Comparison of ENCODE assay signal across 8 mouse cellular contexts in the genomic region with DNA sequence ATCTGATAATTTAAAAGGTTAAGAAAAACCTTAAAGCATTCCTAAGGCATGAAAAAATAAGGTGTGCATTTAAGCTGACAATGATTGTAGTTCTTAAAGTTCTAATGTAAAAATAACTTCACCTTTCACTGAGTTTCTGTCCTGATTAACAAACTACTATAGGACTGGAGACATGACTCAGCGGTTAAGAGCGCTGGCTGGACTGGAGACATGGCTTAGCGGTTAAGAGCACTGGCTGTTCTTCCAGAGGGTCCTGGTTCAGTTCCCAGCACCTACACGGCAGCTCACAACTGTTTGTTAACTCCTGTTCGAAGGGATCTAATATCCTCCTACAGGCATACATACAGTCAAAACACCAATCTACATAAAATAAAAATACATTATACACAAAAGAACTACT. TPM values are rescaled to one million over a fixed set of nuclear protein-coding genes. Genes with fewer than 3 reads are reported as not detected.
A peak's percentile ranks its signal among the peaks of the same experiment; 100 is the strongest.
DNase-seq lines count a peak whose midpoint lies in the region; ATAC-seq and TF ChIP-seq lines count a peak whose summit lies in the region.

No protein-coding gene starts in this region.

- H3K9me3 ChIP-seq in kidney, postnatal 0 days (replicated peaks; ENCODE audit: low read length) = no peaks in the 10 kb centered on the region
- H3K9me3 ChIP-seq in embryonic facial prominence, embryonic 14.5 days (ENCODE audit: control insufficient read depth, low read length) = no peaks in the 10 kb centered on the region
- no peaks in the 10 kb centered on the region for H3K9me3 ChIP-seq in limb, embryonic 12.5 days
- H3K9me3 ChIP-seq in neural tube, embryonic 14.5 days (ENCODE audit: control insufficient read depth, low read length) = no peaks in the 10 kb centered on the region

- TF ChIP-seq CTCF in kidney, postnatal 0 days (IDR thresholded peaks at IDR 0.05; ENCODE audit: low read depth) = no peak

- no peak overlapping the region for H3K27ac ChIP-seq in kidney, postnatal 0 days
- H3K27ac ChIP-seq in embryonic facial prominence, embryonic 14.5 days (replicated peaks; ENCODE audit: low read depth, low read length) = no peak overlapping the region
- no peak overlapping the region for H3K27ac ChIP-seq in limb, embryonic 12.5 days
- no peak overlapping the region for H3K27ac ChIP-seq in neural tube, embryonic 14.5 days (ENCODE audit: low read depth, low read length)

- intact Hi-C loops in left cerebral cortex, postnatal 10 days (cut with DNase I) = loop anchor here (5.0 kb wide), 1 partner anchor 160 kb away; no protein-coding TSS in a partner anchor

- peaks cover 17% of the 10 kb centered on the region; the same call in 1 of the 2 replicates for H3K36me3 ChIP-seq in kidney, postnatal 0 days (ENCODE audit: insufficient read depth, low read length)
- H3K36me3 ChIP-seq in embryonic facial prominence, embryonic 14.5 days (ENCODE audit: control insufficient read depth, insufficient read depth, low read length) = peaks cover 26% of the 10 kb centered on the region
- H3K36me3 ChIP-seq in limb, embryonic 12.5 days = peaks cover 33% of the 10 kb centered on the region
- peaks cover 18% of the 10 kb centered on the region for H3K36me3 ChIP-seq in neural tube, embryonic 14.5 days (ENCODE audit: control insufficient read depth, insufficient read depth, low read length)

- no peak overlapping the region for H3K9ac ChIP-seq in kidney, postnatal 0 days (ENCODE audit: low read depth, low read length)
- H3K9ac ChIP-seq in embryonic facial prominence, embryonic 14.5 days (ENCODE audit: low read depth, low read length) = no peak overlapping the region
- no peak overlapping the region for H3K9ac ChIP-seq in limb, embryonic 12.5 days (replicated peaks)
- H3K9ac ChIP-seq in neural tube, embryonic 14.5 days (replicated peaks; ENCODE audit: low read depth, low read length) = 0 out of 2 replicates have a peak overlapping the region, but pooled peaks have one; percentile 3

- no peak for DNase-seq in kidney, postnatal 0 days (ENCODE audit: low spot score)
- no peak for DNase-seq in kidney, postnatal 36 days
- DNase-seq in embryonic facial prominence, embryonic 14.5 days (ENCODE audit: low spot score) = no peak
- no peak for DNase-seq in spleen, postnatal 36 days (ENCODE audit: low spot score in 2 of 2)
- no peak for DNase-seq in kidney, postnatal 10 days
- no peak for DNase-seq in left cerebral cortex, postnatal 10 days (ENCODE audit: extremely low spot score in 1 of 2, low spot score in 2 of 2)

- peak overlapping the region; percentile 99 for H3K4me3 ChIP-seq in kidney, postnatal 0 days (replicated peaks; ENCODE audit: low read depth, low read length)
- peak overlapping the region; percentile 82 for H3K4me3 ChIP-seq in embryonic facial prominence, embryonic 14.5 days (ENCODE audit: low read depth, low read length)
- peak overlapping the region; percentile 83 for H3K4me3 ChIP-seq in limb, embryonic 12.5 days (replicated peaks)
- H3K4me3 ChIP-seq in neural tube, embryonic 14.5 days (ENCODE audit: low read depth, low read length) = peak overlapping the region; percentile 77

- no peak for ATAC-seq in kidney, postnatal 0 days (replicated peaks; ENCODE audit: low FRiP score, low read depth)
- ATAC-seq in embryonic facial prominence, embryonic 14.5 days (ENCODE audit: low read depth) = no peak
- no peak for ATAC-seq in limb, embryonic 12.5 days (ENCODE audit: insufficient number of reproducible peaks, insufficient read depth, low FRiP score, low TSS enrichment, low read depth)
- no peak for ATAC-seq in neural tube, embryonic 14.5 days (ENCODE audit: low read depth)

- H3K27me3 ChIP-seq in kidney, postnatal 0 days (ENCODE audit: insufficient read depth, low read length) = no peaks in the 10 kb centered on the region
- no peaks in the 10 kb centered on the region for H3K27me3 ChIP-seq in embryonic facial prominence, embryonic 14.5 days (replicated peaks; ENCODE audit: control insufficient read depth, insufficient read depth, low read length)
- H3K27me3 ChIP-seq in limb, embryonic 12.5 days = no peaks in the 10 kb centered on the region
- no peaks in the 10 kb centered on the region for H3K27me3 ChIP-seq in neural tube, embryonic 14.5 days (ENCODE audit: control insufficient read depth, insufficient read depth, low read length)

- WGBS in kidney, postnatal 0 days = 86% methylated on average over 5 of the region's 5 CpGs
- WGBS in embryonic facial prominence, embryonic 14.5 days = 87% methylated on average over 5 of the region's 5 CpGs
- WGBS in limb, embryonic 12.5 days = 85% methylated on average over 5 of the region's 5 CpGs
- 86% methylated on average over 5 of the region's 5 CpGs for WGBS in neural tube, embryonic 14.5 days

- peaks cover 8% of the 10 kb centered on the region; the same call in 1 of the 2 replicates for H3K4me1 ChIP-seq in kidney, postnatal 0 days (replicated peaks; ENCODE audit: insufficient read depth, low read length)
- H3K4me1 ChIP-seq in embryonic facial prominence, embryonic 14.5 days (ENCODE audit: control insufficient read depth, insufficient read depth, low read length) = peaks cover 13% of the 10 kb centered on the region
- peaks cover 12% of the 10 kb centered on the region for H3K4me1 ChIP-seq in limb, embryonic 12.5 days (replicated peaks)
- peaks cover 4% of the 10 kb centered on the region; the same call in 1 of the 2 replicates for H3K4me1 ChIP-seq in neural tube, embryonic 14.5 days (ENCODE audit: control insufficient read depth, insufficient read depth, low read length)

- H3K4me2 ChIP-seq in kidney, postnatal 0 days (ENCODE audit: low read length) = peak overlapping the region; percentile 84
- peak overlapping the region; percentile 82 for H3K4me2 ChIP-seq in embryonic facial prominence, embryonic 14.5 days (ENCODE audit: low read depth, low read length)
- peak overlapping the region; percentile 85 for H3K4me2 ChIP-seq in limb, embryonic 12.5 days
- H3K4me2 ChIP-seq in neural tube, embryonic 14.5 days (ENCODE audit: low read depth, low read length) = peak overlapping the region; percentile 93

RNA-seq across cellular contexts. Expression of gene Pak1ip1, which starts 1.2 kb away (rescaled TPM):
- 67.6 and 73.7 TPM in 2 replicates for polyA plus RNA-seq in kidney, postnatal 0 days (2015; fragmentation: Nextera tagmentation; extraction: Ambion mirVana)
- polyA plus RNA-seq in embryonic facial prominence, embryonic 14.5 days (2014; fragmentation: Nextera tagmentation; extraction: Ambion mirVana) = 58.6 and 58.7 TPM in 2 replicates
- 58.1 and 59.1 TPM in 2 replicates for polyA plus RNA-seq in limb, embryonic 12.5 days (2016; fragmentation: Nextera tagmentation; extraction: Ambion mirVana)
- 55.5 and 63.9 TPM in 2 replicates for polyA plus RNA-seq in neural tube, embryonic 14.5 days (2014; fragmentation: Nextera tagmentation; extraction: Ambion mirVana)
- 10 to 100 TPM; 31.6 to 32.6 TPM for total RNA-seq in left cerebral cortex, postnatal 10 days (2021)

RNA-seq across cellular contexts. Expression of gene Tmem14c, which starts 14.1 kb away (rescaled TPM):
- polyA plus RNA-seq in kidney, postnatal 0 days (2015; fragmentation: Nextera tagmentation; extraction: Ambion mirVana) = 257 and 258 TPM in 2 replicates
- polyA plus RNA-seq in embryonic facial prominence, embryonic 14.5 days (2014; fragmentation: Nextera tagmentation; extraction: Ambion mirVana) = 216 and 223 TPM in 2 replicates
- polyA plus RNA-seq in limb, embryonic 12.5 days (2016; fragmentation: Nextera tagmentation; extraction: Ambion mirVana) = 196 and 204 TPM in 2 replicates
- polyA plus RNA-seq in neural tube, embryonic 14.5 days (2014; fragmentation: Nextera tagmentation; extraction: Ambion mirVana) = 126 and 151 TPM in 2 replicates
- 10 to 100 TPM; 65.1 to 67.8 TPM for total RNA-seq in left cerebral cortex, postnatal 10 days (2021)
